Mouse (Mus musculus) lung, adult 18-20 months (tissue): ENCODE data around the gene Aspn.
A peak's percentile ranks its signal among the peaks of the same experiment; 100 is the strongest.

Source experiments
- DNase-seq, 2 experiments: peaks; one replicate each; pipeline ENCODE4 v3.0.0; 2022; ENCODE audit warnings: mixed read lengths in 2 of 2

Gene Aspn

GRCm38 (mm10) chr13:49544279-49544678 lies at the start of gene Aspn:
Gene Aspn (plus strand): TSS chr13:49544443.
- DNase-seq = no peak

GRCm38 (mm10) chr13:49504510-49504909 lies 39.7 kb upstream of the Aspn start, which contains the start of gene Ecm2:
Gene Ecm2 (plus strand): TSS chr13:49504810.
- DNase-seq = no peak

- DNase-seq = no peak
Observed at GRCm38 (mm10) chr13:49505776-49506175, 38.5 kb upstream of the Aspn start.

- peak in 1 of 2 experiments; percentile 30 for DNase-seq
Observed at GRCm38 (mm10) chr13:49507176-49507575, 37.1 kb upstream of the Aspn start.

GRCm38 (mm10) chr13:49518761-49519160 lies 25.5 kb upstream of the Aspn start:
- no peak for DNase-seq

GRCm38 (mm10) chr13:49526235-49526634 lies 18.0 kb upstream of the Aspn start:
- DNase-seq = no peak

GRCm38 (mm10) chr13:49530636-49531035 lies 13.6 kb upstream of the Aspn start:
- DNase-seq = no peak

GRCm38 (mm10) chr13:49536946-49537345 lies 7.3 kb upstream of the Aspn start:
- no peak for DNase-seq

- DNase-seq = no peak
Observed at GRCm38 (mm10) chr13:49538693-49539092, 5.5 kb upstream of the Aspn start.

- no peak for DNase-seq
Observed at GRCm38 (mm10) chr13:49545646-49546045, 1.4 kb downstream of the Aspn start.

- peak in 1 of 2 experiments; percentile 18 for DNase-seq
Observed at GRCm38 (mm10) chr13:49546517-49546916, 2.3 kb downstream of the Aspn start.

GRCm38 (mm10) chr13:49547563-49548150 lies 3.4 kb downstream of the Aspn start:
- no peak for DNase-seq

GRCm38 (mm10) chr13:49549616-49550015 lies 5.4 kb downstream of the Aspn start:
- DNase-seq = no peak

- no peak for DNase-seq
Observed at GRCm38 (mm10) chr13:49554519-49554918, 10.3 kb downstream of the Aspn start.

GRCm38 (mm10) chr13:49556203-49556602 lies 12.0 kb downstream of the Aspn start:
- no peak for DNase-seq

GRCm38 (mm10) chr13:49556924-49557323 lies 12.7 kb downstream of the Aspn start:
- no peak for DNase-seq

- peak in 1 of 2 experiments; percentile 29 for DNase-seq
Observed at GRCm38 (mm10) chr13:49559185-49559584, 14.9 kb downstream of the Aspn start.

- DNase-seq = no peak
Observed at GRCm38 (mm10) chr13:49560886-49561285, 16.6 kb downstream of the Aspn start.

GRCm38 (mm10) chr13:49564347-49564746 lies 20.1 kb downstream of the Aspn start:
- no peak for DNase-seq

- DNase-seq = no peak
Observed at GRCm38 (mm10) chr13:49570371-49570770, 26.1 kb downstream of the Aspn start.

- no peak for DNase-seq
Observed at GRCm38 (mm10) chr13:49571418-49571817, 27.2 kb downstream of the Aspn start.

- DNase-seq = no peak
Observed at GRCm38 (mm10) chr13:49581541-49582530, 37.6 kb downstream of the Aspn start, which contains the start of gene Omd. Gene Omd (plus strand): TSS chr13:49582462.

- DNase-seq = no peak
Observed at GRCm38 (mm10) chr13:49583859-49584258, 39.6 kb downstream of the Aspn start.
